Mouse (Mus musculus) neural tube, embryonic 14.5 days (tissue): Measurements from ENCODE around the gene Mpped2. TPM values are rescaled to one million over a fixed set of nuclear protein-coding genes. Genes with fewer than 3 reads are reported as not detected.
A peak's percentile ranks its signal among the peaks of the same experiment; 100 is the strongest.

Experiments used
- ATAC-seq: fragments of 200-750 bp; cut with Nextera tagmentation; 2 replicates; pipeline ENCODE4 v1.8.0; 2017; ENCODE audit warnings: low read depth, mild to moderate bottlenecking, moderate TSS enrichment, moderate library complexity
- H3K27ac ChIP-seq: fragments of 300-500 bp; sonication (generic); 2 replicates; pipeline ENCODE4 v1.5.1; 2014; ENCODE audit warnings: low read depth, mild to moderate bottlenecking, control low read depth, low read length, moderate library complexity, mixed read lengths
- H3K27me3 ChIP-seq: fragments of 300-500 bp; sonication (generic); 2 replicates; pipeline ENCODE4 v1.6.1; 2014; ENCODE audit warnings: low read length; ENCODE audit not compliant: control insufficient read depth, insufficient read depth
- H3K36me3 ChIP-seq: fragments of 300-500 bp; sonication (generic); 2 replicates; pipeline ENCODE4 v1.6.1; 2014; ENCODE audit warnings: low read length, mixed read lengths; ENCODE audit not compliant: control insufficient read depth, insufficient read depth
- H3K4me1 ChIP-seq: fragments of 300-500 bp; sonication (generic); 2 replicates; pipeline ENCODE4 v1.6.1; 2014; ENCODE audit warnings: low read length; ENCODE audit not compliant: control insufficient read depth, insufficient read depth
- H3K4me2 ChIP-seq: fragments of 300-500 bp; sonication (generic); 2 replicates; pipeline ENCODE4 v1.6.1; 2014; ENCODE audit warnings: mild to moderate bottlenecking, low read depth, low read length, control low read depth
- H3K4me3 ChIP-seq: fragments of 300-500 bp; sonication (generic); 2 replicates; pipeline ENCODE4 v1.5.1; 2014; ENCODE audit warnings: low read depth, low read length, control low read depth, mixed read lengths
- H3K9ac ChIP-seq: fragments of 300-500 bp; sonication (generic); replicated peaks from 2 replicates; pipeline ENCODE4 v1.6.1; 2014; ENCODE audit warnings: low read depth, mild to moderate bottlenecking, control low read depth, low read length, mixed read lengths
- H3K9me3 ChIP-seq: fragments of 300-500 bp; sonication (generic); 2 replicates; pipeline ENCODE4 v1.6.1; 2016; ENCODE audit warnings: low read length; ENCODE audit not compliant: control insufficient read depth
- WGBS: fragments of 180-500 bp; shearing (Covaris S2); extraction: QIAGEN DNeasy Blood & Tissue Kit; methylation state at CpG from one replicate; pipeline ENCODE4 v1.1.7; 2014; 5-methylcytosine and 5-hydroxymethylcytosine counted together
- polyA plus RNA-seq: library from polyadenylated mRNA; unstranded; fragments of >200 nt; fragmentation: Nextera tagmentation; extraction: Ambion mirVana; gene quantifications from 2 replicates; pipeline ENCODE4 v1.2.1, GENCODE M21; 2014

Gene Mpped2
- polyA plus RNA-seq, 1 experiment from 2014 or later: 239 TPM

- Histone ChIP-seq H3K4me1 (no peaks in the 10 kb centered on the region), H3K9ac (no peak overlapping the region), H3K27ac (no peak overlapping the region), H3K4me2 (no peak overlapping the region), H3K9me3 (no peaks in the 10 kb centered on the region), H3K36me3 (no peaks in the 10 kb centered on the region), H3K4me3 (no peak overlapping the region), H3K27me3 (no peaks in the 10 kb centered on the region)
- WGBS: 94% methylated on average over 8 of the region's 8 CpGs
- no peak for ATAC-seq
Measured at GRCm38 (mm10) chr2:106674319-106674718, 18.8 kb upstream of the Mpped2 start.

- Histone ChIP-seq H3K9me3 (no peaks in the 10 kb centered on the region), H3K9ac (no peak overlapping the region), H3K27me3 (no peaks in the 10 kb centered on the region), H3K27ac (no peak overlapping the region), H3K4me3 (no peak overlapping the region), H3K4me1 (no peaks in the 10 kb centered on the region; the same call in 1 of the 2 replicates), H3K4me2 (no peak overlapping the region), H3K36me3 (no peaks in the 10 kb centered on the region)
- WGBS: 39% methylated on average over 2 of the region's 2 CpGs
- ATAC-seq: no peak
Measured at GRCm38 (mm10) chr2:106677449-106677848, 15.6 kb upstream of the Mpped2 start.

DNA sequence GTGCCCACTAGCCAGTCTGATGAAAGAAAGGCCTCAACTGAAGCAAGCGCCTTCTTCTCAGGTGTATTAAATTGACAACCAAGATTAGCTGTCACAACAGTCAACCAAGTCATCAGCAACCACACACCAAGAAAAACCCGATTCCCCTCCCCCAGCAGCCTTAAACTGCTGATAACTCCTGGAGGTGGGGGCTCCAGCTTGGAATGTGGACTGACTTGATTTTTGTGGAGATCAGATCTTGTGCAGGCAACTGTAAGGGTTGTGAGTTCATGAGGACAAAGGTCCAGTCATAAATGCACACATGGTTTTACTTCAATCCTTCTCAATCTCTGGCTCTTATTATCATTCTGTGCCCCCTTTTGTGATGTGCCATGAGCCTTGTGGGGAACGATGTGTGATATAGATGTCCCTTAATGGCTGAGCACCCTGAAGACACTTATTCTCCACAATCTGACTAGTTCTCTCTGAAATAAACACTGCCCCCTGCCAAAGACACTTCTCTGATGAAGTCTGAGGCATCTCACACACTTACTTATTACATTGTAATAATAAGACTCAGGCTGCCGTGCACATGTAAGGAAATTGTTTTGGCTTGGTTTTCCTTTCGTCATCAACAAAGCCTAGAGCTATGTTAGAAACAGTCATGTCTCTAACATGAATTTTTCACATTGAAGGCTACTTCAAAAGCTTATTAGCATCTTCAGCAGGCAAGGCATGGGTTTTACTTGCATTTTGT lies 13.2 kb upstream of the Mpped2 start:
- WGBS: 88% methylated on average over 5 of the region's 5 CpGs
- H3K4me3 ChIP-seq: no peak overlapping the region
- no peaks in the 10 kb centered on the region for H3K9me3 ChIP-seq
- H3K4me2 ChIP-seq: no peak overlapping the region
- H3K27ac ChIP-seq: no peak overlapping the region
- no peak overlapping the region for H3K9ac ChIP-seq
- no peaks in the 10 kb centered on the region for H3K36me3 ChIP-seq
- H3K4me1 ChIP-seq: no peaks in the 10 kb centered on the region; the same call in 1 of the 2 replicates
- H3K27me3 ChIP-seq: no peaks in the 10 kb centered on the region
- no peak for ATAC-seq

GRCm38 (mm10) chr2:106683185-106683831 lies 9.8 kb upstream of the Mpped2 start:
- Histone ChIP-seq H3K9me3 (no peaks in the 10 kb centered on the region), H3K27ac (no peak overlapping the region), H3K4me1 (no peaks in the 10 kb centered on the region; the same call in 1 of the 2 replicates), H3K27me3 (no peaks in the 10 kb centered on the region), H3K4me3 (no peak overlapping the region), H3K36me3 (no peaks in the 10 kb centered on the region), H3K4me2 (peak overlapping the region; percentile 26; the same call in 1 of the 2 replicates), H3K9ac (no peak overlapping the region)
- WGBS: 24% methylated on average over 9 of the region's 9 CpGs
- ATAC-seq: peak; percentile 77; the same call in 1 of the 2 replicates

GRCm38 (mm10) chr2:106683832-106684231 lies 9.2 kb upstream of the Mpped2 start:
- Histone ChIP-seq H3K4me3 (no peak overlapping the region), H3K4me1 (no peaks in the 10 kb centered on the region; the same call in 1 of the 2 replicates), H3K36me3 (no peaks in the 10 kb centered on the region), H3K4me2 (peak overlapping the region; percentile 26; the same call in 1 of the 2 replicates), H3K9ac (no peak overlapping the region), H3K27ac (no peak overlapping the region), H3K27me3 (no peaks in the 10 kb centered on the region), H3K9me3 (no peaks in the 10 kb centered on the region)
- no peak for ATAC-seq
- 46% methylated on average over 4 of the region's 4 CpGs for WGBS

- peak overlapping the region; percentile 88; the same call in 1 of the 2 replicates for H3K4me2 ChIP-seq
- H3K27me3 ChIP-seq: no peaks in the 10 kb centered on the region
- H3K9ac ChIP-seq: no peak overlapping the region; the same call in 1 of the 2 replicates
- no peak overlapping the region for H3K27ac ChIP-seq
- H3K4me3 ChIP-seq: no peak overlapping the region
- no peaks in the 10 kb centered on the region for H3K9me3 ChIP-seq
- ATAC-seq: no peak
- WGBS: 9% methylated on average over 6 of the region's 6 CpGs
- no peaks in the 10 kb centered on the region for H3K36me3 ChIP-seq
- peaks cover 3% of the 10 kb centered on the region; the same call in 1 of the 2 replicates for H3K4me1 ChIP-seq
Measured at GRCm38 (mm10) chr2:106691753-106692363, 1.2 kb upstream of the Mpped2 start.

- WGBS: under 1% methylated on average over 14 of the region's 14 CpGs
- no peak for ATAC-seq
- Histone ChIP-seq H3K27ac (peak overlapping the region; percentile 100), H3K4me1 (peaks cover 4% of the 10 kb centered on the region; the same call in 1 of the 2 replicates), H3K4me2 (peak overlapping the region; percentile 88), H3K36me3 (no peaks in the 10 kb centered on the region), H3K27me3 (no peaks in the 10 kb centered on the region), H3K4me3 (peak overlapping the region; percentile 93), H3K9me3 (no peaks in the 10 kb centered on the region), H3K9ac (no peak overlapping the region)
Measured at GRCm38 (mm10) chr2:106692405-106692782, 675 bp upstream of the Mpped2 start.

DNA sequence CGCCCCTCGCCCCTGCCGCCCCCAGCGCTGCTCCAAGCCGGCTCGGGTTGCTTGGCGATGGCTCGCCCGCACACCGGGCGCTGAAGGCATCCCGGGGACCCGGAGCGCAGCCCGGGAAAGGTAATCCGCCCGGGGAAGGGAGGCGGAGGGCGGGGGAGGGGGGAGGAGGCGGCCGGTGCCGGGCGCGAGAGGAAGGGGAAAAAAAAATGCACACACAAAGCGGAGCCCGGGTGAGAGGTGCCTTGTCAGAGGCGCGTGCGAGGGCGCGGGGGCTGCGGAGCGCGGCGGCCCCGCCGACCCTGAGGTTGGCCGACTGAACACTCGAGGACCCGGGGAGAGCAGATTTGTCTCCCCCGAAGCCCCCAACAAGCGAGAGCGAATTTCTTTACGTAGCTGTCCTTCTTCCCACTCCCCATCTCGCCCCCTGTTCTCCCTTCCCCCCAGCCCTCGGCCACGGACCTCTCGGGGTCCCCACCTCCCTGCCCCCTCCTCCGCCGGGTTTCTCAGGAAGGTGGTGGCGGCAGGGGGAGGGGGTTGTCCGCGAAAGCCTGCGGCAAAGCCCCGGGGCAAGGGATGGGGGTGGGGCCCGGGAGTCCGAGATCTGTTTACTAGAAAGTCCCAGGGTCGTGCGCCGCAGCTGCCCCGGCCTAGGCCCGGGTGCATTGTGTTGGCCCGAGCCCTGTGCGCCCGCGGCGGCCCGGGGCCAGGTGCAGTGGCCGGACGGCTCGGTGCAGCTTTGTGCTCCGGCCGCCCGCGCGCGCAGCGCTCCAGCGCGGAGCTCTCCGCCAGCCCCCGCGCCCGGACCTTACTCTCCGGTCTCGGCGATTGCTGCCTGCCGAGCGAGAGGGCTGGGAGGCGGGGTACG lies 865 bp downstream of the Mpped2 start:
- Histone ChIP-seq H3K27me3 (no peaks in the 10 kb centered on the region), H3K27ac (peak overlapping the region; percentile 100), H3K9ac (peak overlapping the region; percentile 99), H3K4me3 (peak overlapping the region; percentile 93), H3K36me3 (no peaks in the 10 kb centered on the region), H3K4me2 (peak overlapping the region; percentile 88), H3K9me3 (no peaks in the 10 kb centered on the region), H3K4me1 (peaks cover 8% of the 10 kb centered on the region; the same call in 1 of the 2 replicates)
- ATAC-seq: peak; percentile 69
- WGBS: under 1% methylated on average over 82 of the region's 91 CpGs
